18 mouse cellular contexts compared by ENCODE assay signal in genomic region chr9:113633168-113633744, GRCm38 (mm10).
DNase-seq lines count a peak whose midpoint lies in the region; ATAC-seq and TF ChIP-seq lines count a peak whose summit lies in the region.
"Had no signal": no experiment of that assay in that cellular context is flagged by ENCODE, and none has a peak within 500 bp of the region (broad histone marks: within the 10 kb centered on the region; RNA-seq: fewer than 3 reads in every experiment).

No protein-coding gene starts in this region.

- no peaks in the 10 kb centered on the region for H3K27me3 ChIP-seq in forebrain, embryonic 16.5 days (replicated peaks; ENCODE audit: control insufficient read depth, insufficient read depth, low read length)
- no peaks in the 10 kb centered on the region for H3K27me3 ChIP-seq in forebrain, embryonic 12.5 days
- H3K27me3 ChIP-seq: intestine, embryonic 15.5 days had no signal

- no peak overlapping the region for H3K4me3 ChIP-seq in forebrain, embryonic 16.5 days (replicated peaks; ENCODE audit: low read length)
- H3K4me3 ChIP-seq in forebrain, embryonic 12.5 days (replicated peaks) = no peak overlapping the region
- H3K4me3 ChIP-seq in left cerebral cortex, adult 2 months = no peak overlapping the region
- H3K4me3 ChIP-seq: embryonic facial prominence, embryonic 13.5 days; intestine, embryonic 15.5 days had no signal

- peak overlapping the region; percentile 1; the same call in 1 of the 2 replicates for H3K27ac ChIP-seq in forebrain, embryonic 16.5 days (ENCODE audit: low read length)
- no peak overlapping the region for H3K27ac ChIP-seq in forebrain, embryonic 12.5 days
- H3K27ac ChIP-seq in left cerebral cortex, adult 2 months = peak overlapping the region; percentile 96
- H3K27ac ChIP-seq: embryonic facial prominence, embryonic 13.5 days; intestine, embryonic 15.5 days had no signal

- peak in 1 of 2 experiments; percentile 46 for DNase-seq in left cerebral cortex, adult 2 months (ENCODE audit: extremely low spot score in 1 of 2, low spot score in 2 of 2)
- DNase-seq in left cerebral cortex, postnatal 10 days (ENCODE audit: extremely low spot score in 1 of 2, low spot score in 2 of 2) = no peak
- DNase-seq in right cerebral cortex, postnatal 10 days (ENCODE audit: low spot score in 2 of 2) = peak; percentile 70 to 77
- DNase-seq in right cerebral cortex, adult 18-20 months = no peak
- peak; percentile 76 for DNase-seq in telencephalon, adult 2 months (ENCODE audit: low read depth, low spot score)
- DNase-seq: cerebellum, adult 9-11 months; gastrocnemius, postnatal 36 days; kidney, adult 9 months; kidney, postnatal 25 days; liver, postnatal 0 days; lung, postnatal 10 days; spleen, adult 18-20 months; thymus, adult 18-20 months; thymus, postnatal 4 days had no signal

- peaks cover 8% of the 10 kb centered on the region for H3K4me1 ChIP-seq in forebrain, embryonic 16.5 days (replicated peaks; ENCODE audit: control insufficient read depth, insufficient read depth, low read length)
- H3K4me1 ChIP-seq in forebrain, embryonic 12.5 days = peaks cover 6% of the 10 kb centered on the region; the same call in 1 of the 2 replicates
- H3K4me1 ChIP-seq: intestine, embryonic 15.5 days had no signal

- WGBS in forebrain, embryonic 16.5 days = 60% methylated on average over 8 of the region's 8 CpGs
- WGBS in forebrain, embryonic 12.5 days = 77% methylated on average over 8 of the region's 8 CpGs

- no peak for TF ChIP-seq CTCF in left cerebral cortex, adult 2 months (IDR thresholded peaks at IDR 0.05)

- 0 out of 2 replicates have a peak, but pooled peaks cover 3% of the 10 kb centered on the region for H3K9me3 ChIP-seq in forebrain, embryonic 16.5 days (ENCODE audit: control insufficient read depth, low read length)
- H3K9me3 ChIP-seq in forebrain, embryonic 12.5 days = no peaks in the 10 kb centered on the region
- H3K9me3 ChIP-seq: intestine, embryonic 15.5 days had no signal

- intact Hi-C loops in left cerebral cortex, adult 2 months (cut with DNase I) = loop anchor here (5.0 to 10.0 kb wide), 6 partner anchors 291 to 1401 kb away; no protein-coding TSS in a partner anchor
- intact Hi-C loops in left cerebral cortex, postnatal 10 days (cut with DNase I) = loop anchor here (10.0 kb wide), 1 partner anchor 898 kb away; no protein-coding TSS in a partner anchor

- no peaks in the 10 kb centered on the region for H3K36me3 ChIP-seq in forebrain, embryonic 16.5 days (ENCODE audit: control insufficient read depth, insufficient read depth)
- no peaks in the 10 kb centered on the region for H3K36me3 ChIP-seq in forebrain, embryonic 12.5 days (replicated peaks)
- H3K36me3 ChIP-seq: embryonic facial prominence, embryonic 13.5 days; intestine, embryonic 15.5 days had no signal

- ATAC-seq in forebrain, embryonic 16.5 days = no peak
- ATAC-seq in forebrain, embryonic 12.5 days (ENCODE audit: low FRiP score) = no peak
- ATAC-seq: intestine, embryonic 15.5 days; liver, postnatal 0 days had no signal

- H3K4me2 ChIP-seq in forebrain, embryonic 16.5 days (ENCODE audit: low read length) = no peak overlapping the region
- no peak overlapping the region for H3K4me2 ChIP-seq in forebrain, embryonic 12.5 days
- H3K4me2 ChIP-seq: embryonic facial prominence, embryonic 13.5 days; intestine, embryonic 15.5 days had no signal

- no peak overlapping the region for H3K9ac ChIP-seq in forebrain, embryonic 16.5 days (replicated peaks; ENCODE audit: low read depth, low read length)
- no peak overlapping the region for H3K9ac ChIP-seq in forebrain, embryonic 12.5 days
- H3K9ac ChIP-seq: embryonic facial prominence, embryonic 13.5 days; intestine, embryonic 15.5 days; liver, postnatal 0 days had no signal

Comparison
In these comparisons a context has a peak if more than half of its experiments do, and no peak if none do; other contexts are left out.
1. DNase-seq: peak in right cerebral cortex, postnatal 10 days (2 of 2) and telencephalon, adult 2 months (single experiment); none in left cerebral cortex, postnatal 10 days (0 of 2) and right cerebral cortex, adult 18-20 months (single experiment).